Mouse (Mus musculus) MEL (cell line): Measurements from ENCODE around the gene Timm50. TPM values are rescaled to one million over a fixed set of nuclear protein-coding genes. Genes with fewer than 3 reads are reported as not detected.

Source experiments
- polyA plus RNA-seq, 2 experiments: library from polyadenylated mRNA; stranded (reverse) in 1 of 2; unstranded in 1 of 2; fragments of >175 nt in 1 of 2; fragments of >200 nt in 1 of 2; gene quantifications; 2 replicates each; pipeline versions ENCODE4 v1.2.1 to v1.2.4; 2012; ENCODE audit warnings: low replicate concordance in 2 of 2, low read depth in 1 of 2; ENCODE audit not compliant: insufficient read length in 2 of 2, insufficient read depth in 1 of 2, missing spikeins in 1 of 2
- total RNA-seq: library from RNA; depleted of rRNA; stranded (reverse); fragments of 300-350 nt; gene quantifications from 2 replicates; pipeline ENCODE4 v1.2.3, GENCODE M21; 2012; rRNA removed

The Timm50 gene
- total and polyA plus RNA-seq, 3 experiments: 167 to 216 TPM; not detected in 1

Other genes starting within 250 kb of the Timm50 start
- gene Fcgbp, start 240.8 kb downstream of the Timm50 start, total RNA-seq: not detected in 2 replicates
- gene Fcgbp, start 240.8 kb downstream of the Timm50 start, polyA plus RNA-seq: not detected
- gene 9530053A07Rik, start 182.6 kb downstream of the Timm50 start, total RNA-seq: not detected in 2 replicates
- gene 9530053A07Rik, start 182.6 kb downstream of the Timm50 start, polyA plus RNA-seq: not detected
- 262 and 268 TPM in 2 replicates for gene Fbl, start 142.4 kb downstream of the Timm50 start, total RNA-seq
- gene Fbl, start 142.4 kb downstream of the Timm50 start, polyA plus RNA-seq: 100 to 1,000 TPM in 1 of 2 experiments, not detected in 1; 819 TPM
- gene Dyrk1b, start 132.6 kb downstream of the Timm50 start, total RNA-seq: 0.69 and 0.85 TPM in 2 replicates
- gene Dyrk1b, start 132.6 kb downstream of the Timm50 start, polyA plus RNA-seq: under 1 TPM in 1 of 2 experiments, not detected in 1; 0.89 TPM
- not detected in 2 replicates for gene Eid2, start 44.2 kb downstream of the Timm50 start, total RNA-seq
- gene Eid2, start 44.2 kb downstream of the Timm50 start, polyA plus RNA-seq: not detected
- gene Eid2b, start 34.3 kb downstream of the Timm50 start, total RNA-seq: 3.2 TPM in 2 replicates
- gene Eid2b, start 34.3 kb downstream of the Timm50 start, polyA plus RNA-seq: 1 to 10 TPM in 1 of 2 experiments, not detected in 1; 5.3 TPM
- gene Selenov, start 20.9 kb downstream of the Timm50 start, total RNA-seq: not detected in 2 replicates
- gene Selenov, start 20.9 kb downstream of the Timm50 start, polyA plus RNA-seq: not detected
- 0.15 and 0.16 TPM in 2 replicates for gene Dll3, start 9.8 kb downstream of the Timm50 start, total RNA-seq
- gene Dll3, start 9.8 kb downstream of the Timm50 start, polyA plus RNA-seq: under 1 TPM in 1 of 2 experiments, not detected in 1; 0.57 TPM
- gene Supt5, start 26.7 kb upstream of the Timm50 start, total RNA-seq: 63.3 and 66.0 TPM in 2 replicates
- gene Supt5, start 26.7 kb upstream of the Timm50 start, polyA plus RNA-seq: 100 to 1,000 TPM; 156 to 448 TPM
- 2,133 and 2,343 TPM in 2 replicates for gene Rps16, start 38.6 kb upstream of the Timm50 start, total RNA-seq
- gene Rps16, start 38.6 kb upstream of the Timm50 start, polyA plus RNA-seq: 1,000 to 10,000 TPM; 1,661 to 1,740 TPM
- 1.1 and 1.8 TPM in 2 replicates for gene Plekhg2, start 60.5 kb upstream of the Timm50 start, total RNA-seq
- 1 to 10 TPM in 1 of 2 experiments, not detected in 1; 9.2 TPM for gene Plekhg2, start 60.5 kb upstream of the Timm50 start, polyA plus RNA-seq
- gene Zfp36, start 68.2 kb upstream of the Timm50 start, total RNA-seq: 0.50 and 0.65 TPM in 2 replicates
- gene Zfp36, start 68.2 kb upstream of the Timm50 start, polyA plus RNA-seq: 1 to 10 TPM in 1 of 2 experiments, not detected in 1; 2.8 TPM
- gene Med29, start 80.6 kb upstream of the Timm50 start, total RNA-seq: 23.7 and 31.1 TPM in 2 replicates
- 10 to 100 TPM in 1 of 2 experiments, not detected in 1; 39.6 TPM for gene Med29, start 80.6 kb upstream of the Timm50 start, polyA plus RNA-seq
- 49.9 and 53.5 TPM in 2 replicates for gene Paf1, start 80.9 kb upstream of the Timm50 start, total RNA-seq
- 100 to 1,000 TPM in 1 of 2 experiments, 10 to 100 TPM in 1; 99.9 to 645 TPM for gene Paf1, start 80.9 kb upstream of the Timm50 start, polyA plus RNA-seq
- gene Gmfg, start 125.4 kb upstream of the Timm50 start, total RNA-seq: 25.1 and 31.2 TPM in 2 replicates
- gene Gmfg, start 125.4 kb upstream of the Timm50 start, polyA plus RNA-seq: 10 to 100 TPM in 1 of 2 experiments, not detected in 1; 25.0 TPM
- gene Lrfn1, start 139.9 kb upstream of the Timm50 start, total RNA-seq: 1.2 and 1.9 TPM in 2 replicates
- gene Lrfn1, start 139.9 kb upstream of the Timm50 start, polyA plus RNA-seq: 1 to 10 TPM in 1 of 2 experiments, not detected in 1; 5.8 TPM
- gene Ifnl2, start 198.4 kb upstream of the Timm50 start, total RNA-seq: not detected in 2 replicates
- not detected for gene Ifnl2, start 198.4 kb upstream of the Timm50 start, polyA plus RNA-seq
- not detected in 2 replicates for gene Ifnl3, start 210.8 kb upstream of the Timm50 start, total RNA-seq
- not detected for gene Ifnl3, start 210.8 kb upstream of the Timm50 start, polyA plus RNA-seq
- not detected in 2 replicates for gene Sycn, start 228.8 kb upstream of the Timm50 start, total RNA-seq
- gene Sycn, start 228.8 kb upstream of the Timm50 start, polyA plus RNA-seq: not detected
- not detected in 2 replicates for gene Nccrp1, start 235.2 kb upstream of the Timm50 start, total RNA-seq
- gene Nccrp1, start 235.2 kb upstream of the Timm50 start, polyA plus RNA-seq: not detected